Mouse (Mus musculus) midbrain, embryonic 15.5 days (tissue): ENCODE results near the gene Klrk1. TPM values are rescaled to one million over a fixed set of nuclear protein-coding genes. Genes with fewer than 3 reads are reported as not detected.

Experiments
- ATAC-seq: fragments of 200-750 bp; cut with Nextera tagmentation; replicated peaks from 2 replicates; pipeline ENCODE4 v1.8.0; 2017; ENCODE audit warnings: moderate TSS enrichment
- H3K27ac ChIP-seq: fragments of 300-500 bp; sonication (generic); 2 replicates; pipeline ENCODE4 v1.5.1; 2015; ENCODE audit warnings: mild to moderate bottlenecking, inconsistent platforms
- H3K27me3 ChIP-seq: fragments of 300-500 bp; sonication (generic); replicated peaks from 2 replicates; pipeline ENCODE4 v1.6.1; 2015; ENCODE audit warnings: inconsistent platforms
- H3K36me3 ChIP-seq: fragments of 300-500 bp; sonication (generic); replicated peaks from 2 replicates; pipeline ENCODE4 v1.6.1; 2015; ENCODE audit warnings: inconsistent platforms
- H3K4me1 ChIP-seq: fragments of 300-500 bp; sonication (generic); 2 replicates; pipeline ENCODE4 v1.6.1; 2015; ENCODE audit warnings: inconsistent platforms
- H3K4me2 ChIP-seq: fragments of 300-500 bp; sonication (generic); 2 replicates; pipeline ENCODE4 v1.6.1; 2015; ENCODE audit warnings: inconsistent platforms, mild to moderate bottlenecking, moderate library complexity
- H3K4me3 ChIP-seq: fragments of 300-500 bp; sonication (generic); 2 replicates; pipeline ENCODE4 v1.5.1; 2015; ENCODE audit warnings: mild to moderate bottlenecking, inconsistent platforms
- H3K9ac ChIP-seq: fragments of 300-500 bp; sonication (generic); 2 replicates; pipeline ENCODE4 v1.6.1; 2015; ENCODE audit warnings: mild to moderate bottlenecking, inconsistent platforms
- H3K9me3 ChIP-seq: fragments of 300-500 bp; sonication (generic); 2 replicates; pipeline ENCODE4 v1.6.1; 2016; ENCODE audit warnings: inconsistent platforms
- WGBS: fragments of 180-500 bp; shearing (Covaris S2); methylation state at CpG from one replicate; pipeline ENCODE4 v1.1.7; 2015; ENCODE audit warnings: mixed read lengths; 5-methylcytosine and 5-hydroxymethylcytosine counted together
- polyA plus RNA-seq: library from polyadenylated mRNA; unstranded; fragments of >200 nt; fragmentation: Nextera tagmentation; extraction: Ambion mirVana; gene quantifications from 2 replicates; pipeline ENCODE4 v1.2.1, GENCODE M21; 2015

Klrk1 gene
- polyA plus RNA-seq, 1 experiment from 2014 or later, result 0.26 TPM

- no peak overlapping the region for H3K4me3 ChIP-seq
- no peaks in the 10 kb centered on the region for H3K4me1 ChIP-seq
- no peaks in the 10 kb centered on the region for H3K36me3 ChIP-seq
- no peak overlapping the region for H3K27ac ChIP-seq
- no peak overlapping the region for H3K9ac ChIP-seq
- H3K4me2 ChIP-seq, result no peak overlapping the region
- H3K27me3 ChIP-seq, result no peaks in the 10 kb centered on the region
- ATAC-seq, result no peak
- 76% methylated on average over 2 of the region's 2 CpGs for WGBS
- H3K9me3 ChIP-seq, result no peaks in the 10 kb centered on the region
Observed at GRCm38 (mm10) chr6:129565257-129565656, 58.4 kb downstream of the Klrk1 start.

Other genes starting within 250 kb of the Klrk1 start
- 0.14 and 0.37 TPM in 2 replicates for gene Clec12b, start 238.0 kb downstream of the Klrk1 start, polyA plus RNA-seq
- gene Clec1b, start 226.6 kb downstream of the Klrk1 start, polyA plus RNA-seq, result 0.97 and 1.6 TPM in 2 replicates
- gene Clec9a, start 215.0 kb downstream of the Klrk1 start, polyA plus RNA-seq, result 0.19 and 0.35 TPM in 2 replicates
- gene Clec1a, start 171.9 kb downstream of the Klrk1 start, polyA plus RNA-seq, result 1.6 TPM in 2 replicates
- gene Olr1, start 116.7 kb downstream of the Klrk1 start, polyA plus RNA-seq, result not detected in 2 replicates
- 0.32 TPM in 1 of 2 replicates, not detected in the other for gene Tmem52b, start 111.3 kb downstream of the Klrk1 start, polyA plus RNA-seq
- 201 TPM in 2 replicates for gene Gabarapl1, start 90.7 kb downstream of the Klrk1 start, polyA plus RNA-seq
- gene Klre1, start 46.0 kb downstream of the Klrk1 start, polyA plus RNA-seq, result not detected in 2 replicates
- gene Klrd1, start 32.1 kb downstream of the Klrk1 start, polyA plus RNA-seq, result not detected in 2 replicates
- gene Klrc3, start 19.5 kb upstream of the Klrk1 start, polyA plus RNA-seq, result not detected in 2 replicates
- gene Klrc2, start 36.8 kb upstream of the Klrk1 start, polyA plus RNA-seq, result not detected in 2 replicates
- not detected in 2 replicates for gene Klrc1, start 55.1 kb upstream of the Klrk1 start, polyA plus RNA-seq
- not detected in 2 replicates for gene Klri1, start 93.3 kb upstream of the Klrk1 start, polyA plus RNA-seq
- gene Klri2, start 116.6 kb upstream of the Klrk1 start, polyA plus RNA-seq, result not detected in 2 replicates
- not detected in 2 replicates for gene Gm156, start 160.4 kb upstream of the Klrk1 start, polyA plus RNA-seq
- not detected in 2 replicates for gene Gm17631, start 238.8 kb upstream of the Klrk1 start, polyA plus RNA-seq